Mouse (Mus musculus) stomach, postnatal 0 days (tissue): Measurements from ENCODE around the gene Naa50. TPM values are rescaled to one million over a fixed set of nuclear protein-coding genes. Genes with fewer than 3 reads are reported as not detected.
A peak's percentile ranks its signal among the peaks of the same experiment; 100 is the strongest.

Experiments used
- ATAC-seq: fragments of 200-750 bp; cut with Nextera tagmentation; 2 replicates; pipeline ENCODE4 v1.8.0; 2017; ENCODE audit not compliant: low FRiP score, low TSS enrichment
- DNase-seq: peaks from one replicate; pipeline ENCODE4 v3.0.0-alpha.2; 2016; ENCODE audit warnings: low spot score
- H3K27ac ChIP-seq: fragments of 300-500 bp; sonication (generic); replicated peaks from 2 replicates; pipeline ENCODE4 v1.5.1; 2014; ENCODE audit warnings: mild to moderate bottlenecking, control low read depth
- H3K27me3 ChIP-seq: fragments of 300-500 bp; sonication (generic); 2 replicates; pipeline ENCODE4 v1.6.1; 2014; ENCODE audit warnings: low read length; ENCODE audit not compliant: control insufficient read depth, insufficient read depth
- H3K36me3 ChIP-seq: fragments of 300-500 bp; sonication (generic); 2 replicates; pipeline ENCODE4 v1.6.1; 2014; ENCODE audit warnings: low read length, mixed read lengths; ENCODE audit not compliant: control insufficient read depth, insufficient read depth
- H3K4me1 ChIP-seq: fragments of 300-500 bp; sonication (generic); replicated peaks from 2 replicates; pipeline ENCODE4 v1.6.1; 2014; ENCODE audit warnings: antibody characterized with exemption; ENCODE audit not compliant: control insufficient read depth, insufficient read depth
- H3K4me2 ChIP-seq: fragments of 300-500 bp; sonication (generic); replicated peaks from 2 replicates; pipeline ENCODE4 v1.6.1; 2014; ENCODE audit warnings: low read depth, mild to moderate bottlenecking, control low read depth, moderate library complexity
- H3K4me3 ChIP-seq: fragments of 300-500 bp; sonication (generic); 2 replicates; pipeline ENCODE4 v1.5.1; 2014; ENCODE audit warnings: low read depth, low read length, control low read depth
- H3K9ac ChIP-seq: fragments of 300-500 bp; sonication (generic); 2 replicates; pipeline ENCODE4 v1.6.1; 2014; ENCODE audit warnings: mild to moderate bottlenecking, low read length, control low read depth, mixed read lengths
- H3K9me3 ChIP-seq: fragments of 300-500 bp; sonication (generic); 2 replicates; pipeline ENCODE4 v1.6.1; 2016; ENCODE audit warnings: low read length; ENCODE audit not compliant: control insufficient read depth
- CTCF ChIP-seq: IDR thresholded peaks from 2 replicates; pipeline ENCODE4 v1.5.1; 2016; ENCODE audit warnings: antibody characterized with exemption, low read depth, mild to moderate bottlenecking, moderate library complexity
- EP300 ChIP-seq: optimal IDR thresholded peaks from 2 replicates; pipeline ENCODE3; 2016; ENCODE audit warnings: antibody characterized with exemption
- WGBS: fragments of 180-500 bp; shearing (Covaris S2); extraction: QIAGEN DNeasy Blood & Tissue Kit; methylation state at CpG from one replicate; pipeline ENCODE4 v1.1.7; 2014; 5-methylcytosine and 5-hydroxymethylcytosine counted together
- polyA plus RNA-seq: library from polyadenylated mRNA; unstranded; fragments of >200 nt; fragmentation: Nextera tagmentation; extraction: Ambion mirVana; gene quantifications from 2 replicates; pipeline ENCODE4 v1.2.1, GENCODE M21; 2015

Naa50 gene
- polyA plus RNA-seq, 1 experiment from 2014 or later = 54.0 TPM

- Histone ChIP-seq H3K27ac (no peak overlapping the region), H3K4me2 (no peak overlapping the region), H3K36me3 (peaks cover 21% of the 10 kb centered on the region), H3K4me1 (no peaks in the 10 kb centered on the region), H3K9ac (no peak overlapping the region), H3K4me3 (no peak overlapping the region), H3K27me3 (no peaks in the 10 kb centered on the region), H3K9me3 (no peaks in the 10 kb centered on the region)
- TF ChIP-seq CTCF = no peak
- no peak for TF ChIP-seq EP300
- no peak for ATAC-seq
- WGBS = 85% methylated on average over 2 of the region's 2 CpGs
- DNase-seq = no peak
Observed at GRCm38 (mm10) chr16:44105211-44105610, 34.4 kb upstream of the Naa50 start.

DNA sequence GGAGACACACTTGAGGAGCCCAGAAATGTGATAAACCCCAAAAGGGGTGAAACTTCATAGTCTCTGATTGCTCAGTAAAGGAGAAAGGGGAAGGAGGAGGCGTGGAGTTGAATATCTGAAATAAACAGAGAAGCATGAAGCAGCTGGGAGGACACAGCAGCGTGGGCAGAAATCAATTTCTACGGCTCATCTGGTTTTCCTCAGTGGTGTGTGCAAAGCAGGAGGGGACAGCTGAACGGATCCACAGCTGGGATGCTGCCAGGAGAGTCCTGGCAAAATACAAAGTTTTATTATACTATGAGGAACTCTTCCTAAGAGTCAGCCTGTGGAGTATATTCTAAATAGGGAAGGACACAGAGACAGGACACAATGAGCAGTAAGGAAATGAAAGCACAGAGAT, 30.6 kb upstream of the Naa50 start:
- no peaks in the 10 kb centered on the region for H3K27me3 ChIP-seq
- no peaks in the 10 kb centered on the region for H3K9me3 ChIP-seq
- H3K9ac ChIP-seq = no peak overlapping the region
- 51% methylated on average over 4 of the region's 4 CpGs for WGBS
- H3K4me1 ChIP-seq = no peaks in the 10 kb centered on the region
- peak overlapping the region; percentile 30 for H3K27ac ChIP-seq
- TF ChIP-seq CTCF = no peak
- no peak for TF ChIP-seq EP300
- DNase-seq = no peak
- peaks cover 17% of the 10 kb centered on the region for H3K36me3 ChIP-seq
- H3K4me3 ChIP-seq = no peak overlapping the region
- no peak overlapping the region for H3K4me2 ChIP-seq
- ATAC-seq = peak; percentile 18; the same call in 1 of the 2 replicates

DNA sequence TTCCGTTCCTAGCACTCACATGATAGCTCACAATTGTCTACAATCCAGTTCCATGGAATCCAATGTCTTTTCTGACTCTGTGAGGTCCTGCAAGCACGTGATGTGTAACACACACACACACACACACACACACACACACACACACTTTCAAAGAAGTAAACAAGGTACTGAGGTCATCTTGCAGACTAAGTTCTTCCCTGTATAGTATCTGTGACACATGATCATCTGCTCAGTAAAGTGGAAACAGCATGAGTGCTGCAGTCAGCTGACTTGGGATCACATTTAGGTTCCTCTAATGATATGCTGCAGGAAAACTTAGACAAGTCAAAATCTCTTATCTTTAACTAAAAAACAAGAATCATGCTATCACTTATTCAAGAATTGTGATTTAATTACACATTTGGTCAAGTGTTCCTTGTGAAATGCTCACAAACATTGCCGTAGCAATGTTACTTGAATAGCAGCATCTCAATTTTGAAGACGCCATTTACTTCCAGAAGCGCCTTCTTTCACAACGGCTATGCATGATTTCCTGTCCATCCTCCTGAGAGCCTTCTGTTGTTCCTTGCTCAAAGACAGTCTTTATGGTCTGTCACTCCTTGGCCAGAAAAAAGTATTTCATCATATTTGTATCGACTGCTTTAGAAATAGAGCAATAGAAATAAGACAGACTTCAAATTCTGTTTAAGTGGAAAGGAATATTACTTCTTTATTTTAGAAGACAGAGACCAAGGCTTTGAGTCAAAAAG, 19.7 kb upstream of the Naa50 start:
- H3K27ac ChIP-seq = no peak overlapping the region
- H3K4me2 ChIP-seq = no peak overlapping the region
- peaks cover 4% of the 10 kb centered on the region; the same call in 1 of the 2 replicates for H3K36me3 ChIP-seq
- WGBS = 85% methylated on average over 7 of the region's 7 CpGs
- H3K27me3 ChIP-seq = no peaks in the 10 kb centered on the region
- no peaks in the 10 kb centered on the region for H3K9me3 ChIP-seq
- DNase-seq = no peak
- TF ChIP-seq CTCF (no peak), EP300 (no peak)
- H3K4me1 ChIP-seq = no peaks in the 10 kb centered on the region; the same call in 1 of the 2 replicates
- H3K4me3 ChIP-seq = no peak overlapping the region
- ATAC-seq = no peak
- no peak overlapping the region for H3K9ac ChIP-seq

GRCm38 (mm10) chr16:44122122-44122521, 17.5 kb upstream of the Naa50 start:
- no peak overlapping the region for H3K4me2 ChIP-seq
- H3K9ac ChIP-seq = no peak overlapping the region
- no peak for TF ChIP-seq EP300
- TF ChIP-seq CTCF = no peak
- H3K4me1 ChIP-seq = no peaks in the 10 kb centered on the region; the same call in 1 of the 2 replicates
- H3K4me3 ChIP-seq = no peak overlapping the region
- no peaks in the 10 kb centered on the region for H3K9me3 ChIP-seq
- no peak overlapping the region for H3K27ac ChIP-seq
- WGBS = 78% methylated on average over 6 of the region's 6 CpGs
- DNase-seq (no peak), ATAC-seq (no peak)
- H3K27me3 ChIP-seq = no peaks in the 10 kb centered on the region
- H3K36me3 ChIP-seq = no peaks in the 10 kb centered on the region

- Histone ChIP-seq H3K4me1 (no peaks in the 10 kb centered on the region; the same call in 1 of the 2 replicates), H3K4me3 (no peak overlapping the region), H3K4me2 (no peak overlapping the region), H3K9ac (no peak overlapping the region), H3K27me3 (no peaks in the 10 kb centered on the region), H3K9me3 (no peaks in the 10 kb centered on the region), H3K36me3 (no peaks in the 10 kb centered on the region), H3K27ac (no peak overlapping the region)
- DNase-seq (no peak), ATAC-seq (no peak)
- TF ChIP-seq EP300 = no peak
- TF ChIP-seq CTCF = no peak
- WGBS = 63% methylated on average over 6 of the region's 6 CpGs
Observed at GRCm38 (mm10) chr16:44122574-44122973, 17.1 kb upstream of the Naa50 start.

DNA sequence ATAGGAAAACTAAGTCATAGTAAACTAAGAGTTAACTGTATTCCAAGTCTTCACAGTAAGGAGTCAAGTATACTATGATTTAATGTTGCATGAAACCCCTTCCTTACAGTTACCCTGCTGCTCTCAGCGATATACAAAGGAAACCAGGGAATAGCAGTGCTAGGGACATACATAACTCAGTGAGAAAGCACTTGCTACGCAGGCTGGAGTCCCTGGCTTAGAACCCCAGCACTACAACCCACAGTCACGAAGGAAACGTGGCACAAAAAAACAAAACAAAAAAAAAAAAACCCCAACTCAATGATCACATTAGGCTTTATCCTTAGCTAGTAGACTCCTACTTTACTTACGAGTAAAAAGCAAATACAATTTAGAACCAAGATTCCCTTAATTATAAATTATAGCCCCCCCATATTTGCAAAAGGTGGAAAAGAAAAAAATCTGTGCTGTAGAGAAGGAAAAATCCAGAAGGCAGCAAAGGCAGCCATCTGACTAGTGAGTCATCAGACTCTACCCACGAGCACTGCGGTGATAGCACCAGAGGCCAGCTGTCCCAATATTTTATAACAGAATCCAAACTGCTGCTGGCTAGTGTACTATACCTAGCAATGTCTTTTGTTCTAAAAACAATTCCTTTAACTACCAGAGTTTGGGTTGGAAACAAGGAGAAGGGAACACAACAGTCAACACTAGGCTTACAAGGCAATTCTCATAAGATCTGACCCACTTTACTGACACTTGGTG, 16.5 kb upstream of the Naa50 start:
- 59% methylated on average over 7 of the region's 7 CpGs for WGBS
- no peaks in the 10 kb centered on the region; the same call in 1 of the 2 replicates for H3K4me1 ChIP-seq
- H3K9me3 ChIP-seq = no peaks in the 10 kb centered on the region
- no peak; the same call in 1 of the 2 replicates for ATAC-seq
- no peaks in the 10 kb centered on the region for H3K27me3 ChIP-seq
- H3K36me3 ChIP-seq = no peaks in the 10 kb centered on the region
- no peak overlapping the region; the same call in 1 of the 2 replicates for H3K27ac ChIP-seq
- H3K4me3 ChIP-seq = no peak overlapping the region
- no peak for DNase-seq
- H3K9ac ChIP-seq = no peak overlapping the region
- H3K4me2 ChIP-seq = no peak overlapping the region
- TF ChIP-seq EP300 = no peak
- TF ChIP-seq CTCF = no peak
